Mouse (Mus musculus): ENCODE results near the gene Rasgrp4.

- peak; percentile 38; the same call in 1 of the 2 replicates for TF ChIP-seq POLR2A (IDR thresholded peaks at IDR 0.05; ENCODE audit: borderline replicate concordance, control insufficient read depth, low read depth, low read length)
- TF ChIP-seq CTCF (IDR thresholded peaks at IDR 0.05; ENCODE audit: control insufficient read depth, insufficient read depth, low read length): peak; percentile 1; the same call in 1 of the 2 replicates
These were observed 21.5 kb downstream of the Rasgrp4 start, which contains the start of gene Fam98c for GRCm38 (mm10) chr7:29155838-29156782.

Measured in bone marrow, adult 2 months (tissue).